Mouse (Mus musculus) limb, embryonic 11.5 days (tissue): ENCODE measurements around the gene Gm8220. TPM values are rescaled to one million over a fixed set of nuclear protein-coding genes. Genes with fewer than 3 reads are reported as not detected.
"Not testable (repeated sequence)": the region's sequence is repeated elsewhere in the genome, so short reads cannot be mapped to it uniquely, and the experiment has no call there.

Experiments used
- ATAC-seq: fragments of 200-750 bp; cut with Nextera tagmentation; 2 replicates; pipeline ENCODE4 v1.8.0; 2017; ENCODE audit warnings: low read depth; ENCODE audit not compliant: insufficient number of reproducible peaks, low FRiP score, low TSS enrichment
- DNase-seq: peaks from one replicate; pipeline ENCODE4 v3.0.0-alpha.2; 2015; ENCODE audit warnings: low spot score
- H3K27ac ChIP-seq: fragments of 300-500 bp; sonication (generic); replicated peaks from 2 replicates; pipeline ENCODE4 v1.5.1; 2014; ENCODE audit warnings: low read depth, mild to moderate bottlenecking, low read length
- H3K27me3 ChIP-seq: fragments of 300-500 bp; sonication (generic); 2 replicates; pipeline ENCODE4 v1.6.1; 2014; ENCODE audit warnings: mild to moderate bottlenecking, low read length, mixed read lengths; ENCODE audit not compliant: control insufficient read depth, insufficient read depth
- H3K36me3 ChIP-seq: fragments of 300-500 bp; sonication (generic); 2 replicates; pipeline ENCODE4 v1.6.1; 2014; ENCODE audit warnings: mild to moderate bottlenecking, low read length, moderate library complexity, mixed read lengths; ENCODE audit not compliant: control insufficient read depth, insufficient read depth
- H3K4me1 ChIP-seq: fragments of 300-500 bp; sonication (generic); 2 replicates; pipeline ENCODE4 v1.6.1; 2014; ENCODE audit warnings: low read length, mixed read lengths; ENCODE audit not compliant: control insufficient read depth, insufficient read depth
- H3K4me2 ChIP-seq: fragments of 300-500 bp; sonication (generic); 2 replicates; pipeline ENCODE4 v1.6.1; 2014; ENCODE audit warnings: low read depth, mild to moderate bottlenecking, moderate library complexity; ENCODE audit not compliant: severe bottlenecking
- H3K4me3 ChIP-seq: fragments of 300-500 bp; sonication (generic); 2 replicates; pipeline ENCODE4 v1.5.1; 2014; ENCODE audit warnings: low read depth, low read length
- H3K9ac ChIP-seq: fragments of 300-500 bp; sonication (generic); 2 replicates; pipeline ENCODE4 v1.6.1; 2014; ENCODE audit warnings: mild to moderate bottlenecking, low read length
- H3K9me3 ChIP-seq: fragments of 300-500 bp; sonication (generic); 2 replicates; pipeline ENCODE4 v1.6.1; 2016; ENCODE audit warnings: low read length; ENCODE audit not compliant: control insufficient read depth
- WGBS: fragments of 180-500 bp; shearing (Covaris S2); extraction: QIAGEN DNeasy Blood & Tissue Kit; methylation state at CpG from one replicate; pipeline ENCODE4 v1.1.7; 2014; 5-methylcytosine and 5-hydroxymethylcytosine counted together
- polyA plus RNA-seq: library from polyadenylated mRNA; unstranded; fragments of >200 nt; fragmentation: Nextera tagmentation; extraction: Ambion mirVana; gene quantifications from 2 replicates; pipeline ENCODE4 v1.2.1, GENCODE M21; 2014

Gm8220 gene
- polyA plus RNA-seq: not detected in 2 replicates

- H3K27me3 ChIP-seq, H3K4me1 ChIP-seq, H3K27ac ChIP-seq, DNase-seq, H3K9ac ChIP-seq, H3K4me3 ChIP-seq, ATAC-seq, H3K36me3 ChIP-seq, H3K9me3 ChIP-seq, H3K4me2 ChIP-seq: not testable (repeated sequence)
- WGBS: 93% methylated on average over 2 of the region's 2 CpGs
Observed at GRCm38 (mm10) chr14:44285280-44285679, at the start of gene Gm8220. TSS of gene Gm8220 (plus strand) at chr14:44285580.

- no peak for ATAC-seq
- no peaks in the 10 kb centered on the region for H3K27me3 ChIP-seq
- WGBS: 89% methylated on average over 16 of the region's 16 CpGs
- no peak for DNase-seq
- H3K36me3 ChIP-seq: no peaks in the 10 kb centered on the region
- H3K4me3 ChIP-seq: no peak overlapping the region
- no peak overlapping the region for H3K9ac ChIP-seq
- no peak overlapping the region for H3K27ac ChIP-seq
- H3K4me1 ChIP-seq: no peaks in the 10 kb centered on the region
- no peaks in the 10 kb centered on the region for H3K9me3 ChIP-seq
- no peak overlapping the region for H3K4me2 ChIP-seq
Observed at GRCm38 (mm10) chr14:44248039-44248438, 37.3 kb upstream of the Gm8220 start.

- H3K27me3 ChIP-seq, H3K27ac ChIP-seq, H3K4me3 ChIP-seq, H3K9me3 ChIP-seq, DNase-seq, H3K4me1 ChIP-seq, H3K4me2 ChIP-seq, ATAC-seq, H3K9ac ChIP-seq, H3K36me3 ChIP-seq: not testable (repeated sequence)
- 80% methylated on average over 3 of the region's 4 CpGs for WGBS
Observed at GRCm38 (mm10) chr14:44312049-44312448, 26.7 kb downstream of the Gm8220 start.

GRCm38 (mm10) chr14:44338484-44338883 lies 53.1 kb downstream of the Gm8220 start, which contains the start of gene Gm5930:
TSS of gene Gm5930 (minus strand) at chr14:44338584.
- not testable (repeated sequence) for H3K9ac ChIP-seq, H3K9me3 ChIP-seq, H3K27ac ChIP-seq, H3K4me1 ChIP-seq, ATAC-seq, H3K4me3 ChIP-seq, H3K36me3 ChIP-seq, DNase-seq, H3K4me2 ChIP-seq, H3K27me3 ChIP-seq
- WGBS: no CpG with 5 or more reads among the region's 2 CpGs

Other genes starting within 250 kb of the Gm8220 start
- 0.28 TPM in 1 of 2 replicates, not detected in the other for gene Ear2, start 182.9 kb upstream of the Gm8220 start, polyA plus RNA-seq
- not detected in 2 replicates for gene Gm3327, start 161.7 kb upstream of the Gm8220 start, polyA plus RNA-seq
- gene Gm8212, start 87.9 kb upstream of the Gm8220 start, polyA plus RNA-seq: not detected in 2 replicates
- not detected in 2 replicates for gene 4930503E14Rik, start 72.3 kb upstream of the Gm8220 start, polyA plus RNA-seq
- gene Gm5930, start 53.0 kb downstream of the Gm8220 start, polyA plus RNA-seq: not detected in 2 replicates
- gene Gm8229, start 79.8 kb downstream of the Gm8220 start, polyA plus RNA-seq: not detected in 2 replicates
- gene Gm3371, start 125.1 kb downstream of the Gm8220 start, polyA plus RNA-seq: not detected in 2 replicates
- not detected in 2 replicates for gene Gm8232, start 148.1 kb downstream of the Gm8220 start, polyA plus RNA-seq
- not detected in 2 replicates for gene BC061237, start 206.9 kb downstream of the Gm8220 start, polyA plus RNA-seq
- not detected in 2 replicates for gene Gm17093, start 232.7 kb downstream of the Gm8220 start, polyA plus RNA-seq